Mouse (Mus musculus) hindlimb bud, embryonic 11.5 days (tissue): Measurements from ENCODE around the gene Zfp706.

Experiments
- DNase-seq: peaks from one replicate; pipeline ENCODE4 v3.0.0-alpha.2; 2012; ENCODE audit warnings: low read depth, low spot score; ENCODE audit errors: extremely low spot score

The Zfp706 gene

DNA sequence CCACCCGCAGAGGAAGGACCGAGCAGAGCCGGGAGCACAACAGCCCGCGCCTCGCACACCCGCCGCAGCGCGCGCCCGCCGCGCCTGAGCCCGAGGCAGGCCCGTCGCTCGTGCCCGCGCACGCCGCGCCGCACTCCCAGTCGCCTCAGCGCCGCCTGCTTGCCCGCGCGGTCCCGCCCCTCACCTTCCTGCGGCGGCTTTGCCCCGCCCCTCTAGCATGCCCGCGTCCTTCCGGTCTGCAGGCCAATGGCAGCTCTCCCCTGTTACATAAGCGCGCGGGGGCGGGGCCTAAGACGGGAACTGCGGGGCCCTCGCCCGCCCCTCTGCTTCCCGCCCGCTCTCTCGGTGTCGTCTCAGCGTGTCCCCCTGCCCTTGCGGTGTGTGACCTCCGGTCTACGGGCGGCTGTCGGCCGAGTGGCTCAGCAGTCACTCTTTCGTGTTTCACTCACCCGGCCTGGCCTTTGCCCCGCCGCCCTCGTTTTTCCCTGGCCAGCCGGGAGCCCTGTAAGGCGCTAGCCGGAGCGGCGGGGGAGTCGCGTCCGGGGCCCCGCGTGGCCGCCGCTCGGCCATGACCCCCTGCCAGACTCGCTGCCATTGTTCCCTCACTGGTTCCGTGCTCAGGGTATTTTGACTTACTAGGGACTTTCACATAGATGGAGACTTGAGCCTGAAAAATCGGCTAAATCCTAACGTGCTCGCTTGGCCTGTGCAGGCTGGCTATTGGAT, at the start of gene Zfp706:
Gene Zfp706, minus strand, starts transcription at position 541 of the 726 bp plus-strand sequence.
- peak; percentile 70 for DNase-seq

DNA sequence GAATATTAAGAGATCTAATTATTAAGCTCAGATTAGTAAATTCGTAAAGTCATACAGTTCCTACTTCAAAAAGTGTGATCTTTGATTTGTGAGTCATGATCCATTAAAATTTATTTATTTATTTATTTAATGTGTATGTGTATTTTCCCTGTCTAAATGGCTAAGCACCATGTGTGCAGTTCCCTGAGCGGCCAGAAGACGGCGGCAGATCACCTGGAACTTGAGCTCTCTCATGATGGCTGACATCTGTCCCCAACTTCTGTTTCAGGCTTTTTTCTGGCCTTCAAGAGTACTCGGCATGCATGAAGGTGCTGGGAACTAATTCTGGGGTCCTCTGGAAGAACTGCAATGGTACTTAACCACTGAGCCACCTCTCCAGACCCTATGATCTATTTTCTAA, 47.0 kb upstream of the Zfp706 start:
- DNase-seq: no peak

DNA sequence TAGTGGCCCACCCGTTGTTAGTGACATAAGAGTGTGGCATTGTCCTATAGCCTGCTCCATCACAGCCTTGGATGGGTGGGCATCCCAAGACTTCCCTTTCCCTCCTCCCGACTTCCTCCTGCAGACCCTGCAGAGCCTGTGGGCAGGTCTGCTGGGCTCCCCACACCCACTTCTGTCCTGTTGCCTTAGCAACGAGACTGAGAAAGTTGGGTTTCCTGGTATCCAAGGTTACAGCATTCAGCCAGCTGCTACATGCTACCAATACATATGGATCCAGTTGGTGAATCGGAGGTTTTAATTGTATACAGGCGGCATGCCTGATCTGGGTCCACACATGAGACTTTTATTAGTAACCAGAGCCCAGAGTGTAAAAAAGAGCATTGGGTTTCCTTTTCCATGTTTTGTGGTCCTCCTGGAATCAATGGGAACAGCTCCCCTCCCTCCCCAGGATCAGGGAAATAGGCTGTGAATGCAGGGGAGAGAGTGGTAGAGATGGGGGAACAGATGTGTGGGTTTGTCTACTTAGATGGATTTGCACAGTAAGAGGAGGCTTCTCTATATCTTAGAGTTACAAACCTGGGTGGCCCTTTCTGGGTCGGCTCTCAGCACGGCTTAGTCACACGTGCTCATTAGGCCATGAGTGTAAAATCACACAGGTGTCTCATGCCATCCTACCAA, 45.7 kb upstream of the Zfp706 start:
- DNase-seq: peak; percentile 92

DNA sequence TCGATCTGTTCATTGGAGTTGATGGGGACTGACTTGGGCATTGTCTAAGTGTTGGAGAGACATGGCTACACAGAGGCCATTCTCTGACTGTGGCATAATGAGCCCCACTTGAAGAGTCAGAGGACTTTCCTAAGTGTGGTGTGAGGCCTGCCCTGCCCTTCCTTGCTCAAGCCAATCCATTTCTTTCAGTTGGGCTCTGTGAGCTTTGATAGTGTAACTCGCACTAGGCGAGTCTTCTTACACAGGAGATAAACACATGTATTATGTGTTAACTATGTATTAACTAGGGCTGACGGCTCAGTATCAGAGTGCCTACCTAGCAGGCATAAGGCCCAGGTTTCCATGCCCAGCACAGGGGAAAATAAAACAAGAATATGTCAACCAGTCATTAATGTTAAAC, 39.8 kb upstream of the Zfp706 start:
- DNase-seq: no peak

DNA sequence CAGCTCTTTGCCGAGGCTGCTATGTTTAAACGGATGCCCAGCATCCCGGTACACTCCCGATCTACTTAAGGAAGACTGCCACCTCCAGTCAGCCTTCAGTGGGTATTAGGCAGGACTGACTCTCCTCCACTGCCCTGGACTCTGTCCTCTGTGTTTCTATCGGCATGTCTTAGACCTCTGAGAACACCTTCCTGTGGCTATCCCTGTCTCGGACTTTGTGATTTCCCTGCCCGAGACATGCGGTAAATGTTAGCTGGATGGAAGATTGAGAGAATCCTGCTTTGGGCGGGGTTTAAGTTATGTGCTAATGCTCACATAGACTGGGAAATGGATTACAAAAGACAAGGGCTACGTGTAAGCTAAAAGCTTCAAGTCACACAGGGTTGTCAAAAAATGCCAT, 39.0 kb upstream of the Zfp706 start:
- DNase-seq: no peak

DNA sequence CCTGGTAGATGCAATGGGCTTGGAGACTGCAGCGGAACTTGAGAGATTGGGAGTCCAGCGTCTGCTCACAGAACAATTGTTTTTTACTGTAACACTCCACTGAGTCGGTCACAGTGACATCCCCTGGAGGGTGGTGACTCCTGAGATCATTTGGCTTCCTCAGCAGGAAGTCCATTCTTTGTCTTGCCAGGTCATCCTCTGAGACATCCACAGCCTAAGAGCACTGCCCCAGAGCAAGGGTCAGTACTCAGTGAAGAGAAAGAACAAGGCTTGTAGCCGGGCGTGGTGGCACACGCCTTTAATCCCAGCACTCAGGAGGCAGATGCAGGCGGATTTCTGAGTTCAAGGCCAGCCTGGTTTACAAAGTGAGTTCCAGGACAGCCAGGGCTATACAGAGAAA, 38.6 kb upstream of the Zfp706 start:
- no peak for DNase-seq

DNA sequence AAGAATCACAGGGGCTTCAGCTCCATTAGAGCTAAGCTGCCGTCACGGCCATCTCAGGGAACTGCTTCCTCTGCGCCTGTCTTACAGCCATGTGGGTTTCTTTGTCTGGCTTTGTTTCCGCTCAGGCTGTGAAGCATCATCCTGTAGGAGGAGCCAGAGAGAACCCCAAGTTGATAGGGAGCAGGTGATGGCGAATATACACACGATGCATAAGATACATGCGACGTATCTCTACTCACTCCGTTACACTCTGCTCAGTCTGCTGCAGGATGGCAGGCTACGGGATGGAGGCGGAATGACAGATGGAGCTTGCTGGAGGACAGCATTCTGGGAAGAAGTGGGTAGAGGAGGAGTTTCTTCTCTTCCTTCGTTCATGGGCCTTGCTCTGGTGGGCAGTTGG, 37.9 kb upstream of the Zfp706 start:
- DNase-seq: no peak

DNA sequence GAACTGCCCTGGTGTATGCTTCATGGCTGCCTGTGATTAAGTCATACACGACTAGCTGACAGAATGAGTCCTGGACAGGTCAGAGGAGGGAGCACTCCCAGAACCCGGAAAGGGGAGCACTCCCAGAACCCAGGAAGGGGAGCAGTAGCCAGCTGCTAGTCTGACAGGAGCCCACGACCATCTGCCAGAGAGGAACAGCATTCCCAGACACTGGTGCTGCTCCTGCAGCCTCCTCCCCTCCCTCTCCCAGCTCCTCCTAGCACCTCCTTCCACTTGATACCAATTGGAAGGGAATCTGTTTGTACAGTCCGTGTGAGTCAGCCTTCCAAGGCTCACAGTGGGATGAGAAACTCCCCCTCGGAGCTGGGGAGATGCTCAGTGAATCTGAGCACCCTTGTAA, 35.0 kb upstream of the Zfp706 start:
- no peak for DNase-seq

DNA sequence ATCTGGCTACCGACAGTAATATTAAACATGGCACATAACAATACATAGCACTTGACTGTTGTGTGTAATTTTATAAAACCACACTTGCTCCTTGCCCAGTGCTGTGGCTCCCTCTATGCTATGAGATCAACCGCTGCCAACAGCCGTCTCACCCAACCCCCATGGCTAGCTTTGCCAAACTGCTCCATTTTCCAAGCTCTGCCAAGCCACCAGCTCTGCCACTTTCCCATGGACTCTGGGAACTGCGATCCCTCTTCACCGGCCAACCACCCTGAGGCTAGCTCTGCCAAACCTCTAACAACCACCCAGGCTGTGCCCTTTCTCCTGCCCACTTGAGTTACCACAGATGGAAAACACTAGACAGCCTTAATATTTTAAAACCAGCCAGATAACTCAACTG, 33.6 kb upstream of the Zfp706 start:
- no peak for DNase-seq

DNA sequence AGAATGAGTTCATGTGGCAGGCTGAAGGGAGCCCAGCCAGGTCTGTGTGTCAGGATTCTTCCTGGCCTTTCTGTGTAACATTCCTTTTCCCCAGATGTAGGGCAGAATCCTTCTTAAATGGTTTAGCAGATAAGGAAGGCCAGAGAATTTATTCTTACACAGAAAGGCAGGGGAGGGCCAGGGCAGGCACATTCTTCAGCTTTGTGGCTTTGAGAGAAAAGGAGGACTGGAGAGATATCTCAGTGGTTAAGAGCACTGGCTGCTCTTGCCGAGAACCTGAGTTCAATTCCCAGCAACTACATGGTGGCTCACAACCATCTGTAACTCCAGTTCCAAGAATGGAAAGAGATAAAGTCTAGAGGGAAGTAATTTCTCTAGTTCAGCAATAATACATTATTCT, 31.1 kb upstream of the Zfp706 start:
- DNase-seq: no peak

DNA sequence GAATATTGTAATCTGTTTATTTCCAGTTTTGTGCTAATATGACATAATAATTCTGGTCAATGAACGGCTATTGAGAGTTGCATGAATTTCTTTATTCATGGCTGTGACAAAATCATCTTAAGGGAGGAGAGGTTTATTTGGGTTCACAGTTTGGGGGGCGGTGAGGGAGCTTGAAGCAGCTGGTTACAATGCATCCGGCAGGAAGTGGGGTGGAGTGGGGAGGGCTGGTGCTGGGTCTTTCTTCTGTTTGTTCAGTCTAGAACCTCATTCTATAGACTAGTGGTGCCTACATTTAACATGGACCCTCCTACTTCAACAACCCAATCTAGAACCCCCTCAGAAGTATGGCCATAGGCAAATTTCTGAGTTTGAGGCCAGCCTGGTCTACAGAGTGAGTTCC, 30.1 kb upstream of the Zfp706 start:
- no peak for DNase-seq

DNA sequence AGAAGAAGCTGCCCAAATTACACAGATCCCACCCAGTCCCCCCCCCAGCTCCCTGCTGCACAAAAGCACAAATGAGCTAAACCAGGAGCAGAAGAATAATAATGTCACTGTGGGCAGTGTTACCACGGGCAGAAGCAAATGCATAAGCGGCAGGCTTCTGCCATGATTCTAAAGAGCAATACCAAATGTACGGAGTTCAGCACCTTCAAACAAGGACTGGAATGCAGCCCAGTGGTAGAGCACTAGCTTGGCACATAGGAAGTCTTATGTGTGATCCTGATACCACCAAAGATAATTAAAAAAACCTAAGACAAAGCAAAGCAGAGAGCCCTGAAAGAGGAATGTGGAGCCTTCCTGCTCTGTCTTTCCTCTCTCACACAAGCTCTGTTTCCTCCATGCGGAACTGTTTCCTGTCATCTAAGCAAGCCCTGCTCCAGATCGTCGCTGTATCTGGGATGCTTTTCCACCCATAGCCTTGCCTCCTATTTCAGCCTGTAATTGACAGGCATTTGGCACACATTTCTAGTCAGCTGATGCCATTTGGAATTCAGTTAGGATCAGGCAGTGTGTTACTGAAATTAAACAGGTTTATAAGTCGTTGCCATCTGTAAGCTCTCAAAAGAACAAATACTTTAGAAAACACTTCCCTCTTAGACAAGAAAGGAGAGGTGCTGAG, 29.0 kb upstream of the Zfp706 start:
- no peak for DNase-seq

DNA sequence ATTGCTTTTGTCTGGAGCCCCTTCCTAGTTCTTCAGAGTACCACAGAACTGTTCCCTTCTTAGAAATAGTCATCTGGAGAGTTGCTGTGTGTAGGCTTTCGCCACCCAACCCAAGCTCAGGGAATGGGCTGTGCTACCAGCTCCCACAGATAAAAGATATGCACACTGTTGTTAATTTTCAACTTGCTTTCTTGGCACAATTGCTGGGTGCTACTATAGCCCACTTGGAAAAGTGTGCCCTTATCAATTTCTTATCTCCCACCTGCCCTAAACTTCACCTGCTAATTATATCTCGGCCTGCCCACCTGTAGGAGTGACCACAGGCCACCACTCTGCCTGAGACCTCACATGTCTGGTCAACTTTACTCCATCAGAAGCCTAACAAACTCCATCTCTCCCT, 26.6 kb upstream of the Zfp706 start:
- no peak for DNase-seq

DNA sequence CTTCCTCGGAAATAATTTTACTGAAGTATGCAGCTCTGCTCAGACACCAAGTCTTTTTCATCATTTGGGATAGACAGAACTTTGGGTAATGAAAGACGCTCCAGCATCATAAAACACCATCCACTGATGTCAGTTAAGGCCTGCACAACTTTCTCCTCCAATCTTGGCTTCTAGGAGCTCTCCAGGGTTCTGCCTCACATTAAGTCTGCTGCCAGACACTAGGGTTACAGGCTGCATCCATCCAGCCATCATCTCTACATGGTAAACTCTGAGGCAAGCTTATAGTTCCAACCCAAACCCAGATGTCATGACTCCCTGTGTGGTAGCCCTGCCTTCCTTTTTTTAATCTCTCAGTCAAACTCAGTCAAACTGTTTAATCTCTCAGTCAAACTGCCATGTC, 25.9 kb upstream of the Zfp706 start:
- no peak for DNase-seq

DNA sequence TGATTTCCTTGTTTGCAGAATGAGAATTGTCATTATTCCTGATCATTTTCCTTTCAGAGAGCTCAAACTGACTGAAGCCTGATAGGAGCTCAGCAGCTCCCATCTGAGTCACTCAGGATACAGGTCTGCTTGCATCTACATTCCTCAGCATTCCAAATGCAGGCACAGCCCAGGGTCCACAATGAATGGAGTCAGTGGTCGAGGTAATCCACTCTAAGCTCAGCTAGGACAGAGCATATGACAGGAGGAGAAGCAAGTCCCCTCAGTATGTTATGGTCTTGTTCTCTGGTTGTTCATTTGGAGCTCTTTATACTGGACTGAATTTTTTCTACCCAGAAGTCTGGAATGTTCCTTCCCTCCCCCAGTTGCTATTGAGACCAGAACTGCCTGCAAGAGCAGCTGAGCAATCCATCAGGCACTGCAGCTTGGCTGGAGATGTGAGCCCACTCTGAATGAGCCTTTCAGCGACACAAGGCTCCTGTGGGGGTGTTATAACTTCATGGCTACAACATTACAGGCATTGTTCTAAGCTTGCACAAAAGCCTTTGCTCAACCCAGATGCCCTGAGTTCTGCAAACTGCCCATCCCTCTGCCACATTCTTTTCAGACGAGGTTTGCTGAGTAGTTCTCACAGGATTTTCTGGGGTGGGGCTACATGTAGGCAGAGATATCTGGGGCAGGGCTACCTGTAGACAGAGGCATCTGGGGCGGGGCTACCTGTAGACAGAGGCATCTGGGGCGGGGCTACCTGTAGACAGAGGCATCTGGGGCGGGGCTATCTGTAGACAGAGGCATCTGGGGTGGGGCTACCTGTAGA, 24.0 kb upstream of the Zfp706 start:
- DNase-seq: no peak

DNA sequence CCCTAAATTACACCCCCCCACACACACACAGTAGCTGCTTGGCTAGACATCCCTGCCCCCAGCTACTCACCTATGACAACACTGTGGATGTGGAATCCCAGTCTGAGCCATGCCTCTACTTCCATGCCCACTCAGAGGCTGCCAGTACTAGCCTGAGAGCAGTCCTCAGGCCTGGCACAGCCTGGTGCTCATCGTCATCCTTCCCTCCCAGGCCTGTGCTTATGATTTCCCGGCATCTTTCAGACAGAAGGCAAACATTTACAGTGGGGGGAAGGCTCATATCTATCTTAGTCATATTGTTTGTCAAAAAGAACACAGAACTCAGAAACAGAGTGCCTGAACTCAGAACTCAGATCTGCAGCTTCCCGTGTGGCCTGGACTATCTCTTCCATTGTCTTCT, 23.4 kb upstream of the Zfp706 start:
- DNase-seq: no peak

DNA sequence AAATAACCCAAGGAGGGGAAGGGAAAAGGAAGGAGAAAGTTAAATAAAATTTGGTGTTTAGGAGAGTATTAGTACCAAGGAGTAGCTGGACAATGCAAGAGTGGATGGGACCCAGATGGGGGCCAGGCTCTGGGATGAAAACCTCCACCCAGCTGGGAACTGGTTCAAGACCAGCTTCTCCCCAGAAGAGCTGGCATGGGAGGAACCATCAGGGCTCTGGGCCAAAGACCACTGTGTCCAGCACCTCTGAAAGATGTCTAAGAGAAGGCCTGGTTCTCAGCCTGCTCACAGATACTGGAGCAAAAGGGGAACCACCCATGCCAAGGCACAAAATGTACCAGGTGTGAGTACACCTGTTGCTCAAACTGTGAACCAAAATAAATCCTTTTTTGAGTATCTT, 20.4 kb upstream of the Zfp706 start:
- no peak for DNase-seq

DNA sequence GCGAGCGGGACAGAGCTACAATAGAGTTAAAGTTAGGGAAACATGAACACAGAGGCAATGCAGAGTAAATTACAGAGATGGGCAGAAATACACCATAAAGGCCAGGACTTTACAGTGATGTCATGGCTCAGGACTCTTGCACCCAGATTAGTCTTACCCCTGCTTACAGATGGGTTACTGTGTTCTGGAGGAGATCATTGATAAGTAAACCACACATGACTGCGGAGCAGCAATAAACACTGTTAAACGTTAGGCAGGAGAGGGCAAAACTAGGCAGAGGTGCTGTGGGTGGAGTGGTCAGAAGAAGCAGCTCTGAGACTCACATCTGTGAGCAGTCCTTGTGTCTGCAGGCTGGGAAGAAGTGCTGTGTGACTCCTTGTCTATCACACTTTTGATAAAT, 18.9 kb upstream of the Zfp706 start:
- no peak for DNase-seq

DNA sequence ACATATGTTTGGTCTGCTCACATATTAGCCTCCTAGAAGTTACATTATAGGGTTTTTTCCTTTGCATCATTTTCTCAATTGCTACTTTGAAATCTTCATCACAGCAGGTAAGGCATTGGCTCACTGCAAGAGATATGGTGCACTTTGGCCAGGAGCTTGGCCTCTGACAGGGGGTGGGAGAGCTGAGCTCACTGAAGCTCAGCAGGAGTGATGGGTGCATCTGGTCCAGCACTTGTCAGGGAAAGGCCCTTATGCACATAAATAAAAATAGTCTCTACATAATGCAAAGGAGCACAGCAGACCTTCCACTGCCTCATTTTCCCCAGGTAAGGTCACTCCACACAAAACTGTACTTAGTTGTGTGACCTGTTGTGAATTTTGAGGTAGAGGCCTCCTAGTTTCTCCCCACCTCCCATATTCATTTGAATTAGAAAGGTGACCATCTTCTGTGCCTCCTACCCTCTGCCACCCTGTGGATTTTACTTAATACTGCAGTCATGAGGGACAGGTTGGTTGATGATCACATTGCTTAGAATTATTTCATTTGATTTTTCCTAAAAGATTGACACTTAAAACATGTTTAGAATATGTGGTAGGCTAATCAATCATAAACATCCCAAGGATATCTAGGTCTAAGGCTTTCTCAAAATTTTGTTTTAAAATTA, 13.1 kb upstream of the Zfp706 start:
- no peak for DNase-seq

DNA sequence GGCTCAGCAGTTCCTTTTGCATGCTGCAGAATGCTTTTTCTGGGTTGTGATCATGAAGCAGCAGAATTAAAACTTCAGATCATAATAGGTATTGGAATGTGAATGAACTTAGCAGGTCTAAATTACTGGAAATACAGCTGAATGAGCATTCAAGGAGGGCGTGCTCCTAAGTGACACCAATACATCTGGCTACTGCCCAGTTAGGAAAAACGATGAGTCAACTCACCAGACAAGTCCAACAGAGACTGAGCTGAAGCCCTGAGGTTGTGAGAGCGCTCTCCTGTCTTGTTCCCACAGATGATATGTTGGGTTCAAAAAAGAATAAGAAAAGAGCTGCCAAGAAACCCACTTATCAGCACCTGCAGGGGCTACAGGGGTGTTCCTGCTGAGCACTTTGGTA, 11.9 kb upstream of the Zfp706 start:
- no peak for DNase-seq

DNA sequence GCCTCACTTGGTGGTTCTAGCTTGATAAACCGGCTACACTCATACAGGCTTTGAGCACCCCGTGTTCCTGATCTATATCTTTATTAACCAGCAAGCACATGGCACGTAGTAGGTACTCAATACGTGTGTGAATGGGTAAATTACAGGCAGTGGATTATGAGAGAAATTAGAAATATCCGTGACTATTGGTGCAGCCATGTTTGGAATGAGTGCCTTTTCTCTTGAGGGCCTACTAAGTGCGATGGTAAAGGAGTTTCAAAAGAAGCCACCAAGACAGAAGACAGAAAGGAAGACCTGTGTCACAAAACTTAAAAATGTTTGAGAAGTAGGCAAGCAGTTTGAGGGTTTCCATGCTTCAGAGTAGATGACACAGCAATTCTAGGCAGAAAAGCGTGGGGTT, 4.3 kb upstream of the Zfp706 start:
- no peak for DNase-seq
